ENCODE assay signal across 24 mouse cellular contexts in genomic region chr15:88989236-88989635, GRCm38 (mm10). TPM values are rescaled to one million over a fixed set of nuclear protein-coding genes. Genes with fewer than 3 reads are reported as not detected.
DNase-seq lines count a peak whose midpoint lies in the region; ATAC-seq and TF ChIP-seq lines count a peak whose summit lies in the region.
"Had no signal": no experiment of that assay in that cellular context is flagged by ENCODE, and none has a peak within 500 bp of the region (broad histone marks: within the 10 kb centered on the region; RNA-seq: fewer than 3 reads in every experiment).

No protein-coding gene starts in this region.

- H3K27ac ChIP-seq in kidney, embryonic 15.5 days: no peak overlapping the region
- no peak overlapping the region for H3K27ac ChIP-seq in midbrain, postnatal 0 days (ENCODE audit: low read depth, low read length)
- H3K27ac ChIP-seq: embryonic facial prominence, embryonic 13.5 days; kidney, postnatal 0 days; liver, embryonic 15.5 days; neural tube, embryonic 12.5 days had no signal

- no peaks in the 10 kb centered on the region for H3K27me3 ChIP-seq in kidney, embryonic 15.5 days
- H3K27me3 ChIP-seq in midbrain, postnatal 0 days (ENCODE audit: insufficient read depth, low read length): no peaks in the 10 kb centered on the region
- H3K27me3 ChIP-seq: embryonic facial prominence, embryonic 13.5 days; liver, embryonic 15.5 days; neural tube, embryonic 12.5 days had no signal

- no peaks in the 10 kb centered on the region for H3K36me3 ChIP-seq in kidney, embryonic 15.5 days
- H3K36me3 ChIP-seq in midbrain, postnatal 0 days (ENCODE audit: insufficient read depth, low read length): no peaks in the 10 kb centered on the region
- H3K36me3 ChIP-seq: embryonic facial prominence, embryonic 13.5 days; liver, embryonic 15.5 days; neural tube, embryonic 12.5 days had no signal

- peak; percentile 3 for DNase-seq in kidney, adult 9 months
- peak; percentile 13 for DNase-seq in urinary bladder, postnatal 25 days (ENCODE audit: low spot score)
- no peak for DNase-seq in urinary bladder, adult 2 months (ENCODE audit: low spot score)
- peak; percentile 33 for DNase-seq in lung, postnatal 10 days
- DNase-seq in midbrain, postnatal 0 days (ENCODE audit: low spot score): no peak
- DNase-seq: adrenal gland, adult 8-10 months; cerebellum, adult 18-20 months; gastrocnemius, postnatal 14 days; right cerebral cortex, postnatal 14 days had no signal

- H3K9ac ChIP-seq in kidney, embryonic 15.5 days: no peak overlapping the region
- H3K9ac ChIP-seq in midbrain, postnatal 0 days (replicated peaks; ENCODE audit: low read length, poor library complexity, severe bottlenecking): no peak overlapping the region
- H3K9ac ChIP-seq: embryonic facial prominence, embryonic 13.5 days; liver, embryonic 15.5 days; neural tube, embryonic 12.5 days had no signal

- no peaks in the 10 kb centered on the region for H3K9me3 ChIP-seq in kidney, embryonic 15.5 days (replicated peaks)
- no peaks in the 10 kb centered on the region for H3K9me3 ChIP-seq in midbrain, postnatal 0 days (ENCODE audit: low read length)
- H3K9me3 ChIP-seq: embryonic facial prominence, embryonic 13.5 days; liver, embryonic 15.5 days; neural tube, embryonic 12.5 days had no signal

- ATAC-seq in kidney, embryonic 15.5 days (replicated peaks; ENCODE audit: low FRiP score): no peak
- ATAC-seq in midbrain, postnatal 0 days (ENCODE audit: low FRiP score): no peak
- no peak for ATAC-seq in megakaryocyte progenitor cell, adult 5-6 weeks (replicated peaks; ENCODE audit: poor library complexity)

- no peak overlapping the region for H3K4me3 ChIP-seq in kidney, embryonic 15.5 days (replicated peaks)
- no peak overlapping the region for H3K4me3 ChIP-seq in midbrain, postnatal 0 days (ENCODE audit: low read depth, low read length)
- H3K4me3 ChIP-seq: embryonic facial prominence, embryonic 13.5 days; liver, embryonic 15.5 days; neural tube, embryonic 12.5 days had no signal

- H3K4me2 ChIP-seq in kidney, embryonic 15.5 days: no peak overlapping the region
- H3K4me2 ChIP-seq in midbrain, postnatal 0 days (ENCODE audit: low read depth, low read length, poor library complexity, severe bottlenecking): no peak overlapping the region
- H3K4me2 ChIP-seq: embryonic facial prominence, embryonic 13.5 days; liver, embryonic 15.5 days; neural tube, embryonic 12.5 days had no signal

- no peak for TF ChIP-seq CTCF in midbrain, postnatal 0 days (IDR thresholded peaks at IDR 0.05)

- no peaks in the 10 kb centered on the region for H3K4me1 ChIP-seq in kidney, embryonic 15.5 days
- no peaks in the 10 kb centered on the region for H3K4me1 ChIP-seq in midbrain, postnatal 0 days (ENCODE audit: insufficient read depth, low read length)
- H3K4me1 ChIP-seq: embryonic facial prominence, embryonic 13.5 days; liver, embryonic 15.5 days; neural tube, embryonic 12.5 days had no signal

- 49% methylated on average over 2 of the region's 2 CpGs for WGBS in kidney, embryonic 15.5 days
- 74% methylated on average over 2 of the region's 2 CpGs for WGBS in midbrain, postnatal 0 days

RNA-seq across cellular contexts. Expression of gene Mov10l1, which starts 6.5 kb away (rescaled TPM):
- polyA plus RNA-seq in kidney, embryonic 15.5 days (2015; fragmentation: Nextera tagmentation; extraction: Ambion mirVana): 0.05 and 0.14 TPM in 2 replicates
- polyA plus RNA-seq in urinary bladder, adult 2 months (2012; rRNA removed): 0.03 TPM in 1 of 2 replicates, not detected in the other
- 0.22 TPM in 1 of 2 replicates, not detected in the other for total RNA-seq in midbrain, postnatal 0 days (2014; rRNA removed)
- polyA plus RNA-seq in midbrain, postnatal 0 days (2015; fragmentation: Nextera tagmentation; extraction: Ambion mirVana): not detected in 2 replicates
- not detected in 2 replicates for total RNA-seq in megakaryocyte progenitor cell, adult 5-6 weeks (2015)
- total RNA-seq in megakaryocyte progenitor cell, adult 5-6 weeks (2017): not detected in 2 replicates
- total RNA-seq: adrenal gland, adult 8-10 months; common myeloid progenitor, adult 5-6 weeks; gastrocnemius, postnatal 14 days; layer of hippocampus, postnatal 14 days; left cerebral cortex, postnatal 14 days; megakaryocyte, adult 5-6 weeks had no signal
- polyA plus RNA-seq: embryonic facial prominence, embryonic 13.5 days; forebrain, embryonic 11.5 days; hindbrain, embryonic 11.5 days; kidney, postnatal 0 days; liver, embryonic 15.5 days; neural tube, embryonic 12.5 days; stomach, embryonic 16.5 days had no signal

RNA-seq across cellular contexts. Expression of gene Mlc1, which starts 10.4 kb away (rescaled TPM):
- not detected in 2 replicates for polyA plus RNA-seq in kidney, embryonic 15.5 days (2015; fragmentation: Nextera tagmentation; extraction: Ambion mirVana)
- 0.01 TPM in 1 of 2 replicates, not detected in the other for polyA plus RNA-seq in urinary bladder, adult 2 months (2012; rRNA removed)
- total RNA-seq in midbrain, postnatal 0 days (2014; rRNA removed): 46.6 and 60.0 TPM in 2 replicates
- polyA plus RNA-seq in midbrain, postnatal 0 days (2015; fragmentation: Nextera tagmentation; extraction: Ambion mirVana): 46.7 and 46.8 TPM in 2 replicates
- total RNA-seq in megakaryocyte progenitor cell, adult 5-6 weeks (2015): not detected in 2 replicates
- total RNA-seq in megakaryocyte progenitor cell, adult 5-6 weeks (2017): not detected in 2 replicates
- total RNA-seq: common myeloid progenitor, adult 5-6 weeks; heart, adult 8-10 months; megakaryocyte, adult 5-6 weeks had no signal
- polyA plus RNA-seq: liver, embryonic 15.5 days; stomach, embryonic 16.5 days had no signal

RNA-seq across cellular contexts. Expression of gene Ttll8, which starts 35.0 kb away (rescaled TPM):
- not detected in 2 replicates for polyA plus RNA-seq in kidney, embryonic 15.5 days (2015; fragmentation: Nextera tagmentation; extraction: Ambion mirVana)
- not detected in 2 replicates for polyA plus RNA-seq in urinary bladder, adult 2 months (2012; rRNA removed)
- total RNA-seq in midbrain, postnatal 0 days (2014; rRNA removed): 3.3 TPM in 1 of 2 replicates, not detected in the other
- polyA plus RNA-seq in midbrain, postnatal 0 days (2015; fragmentation: Nextera tagmentation; extraction: Ambion mirVana): 0.26 and 0.35 TPM in 2 replicates
- total RNA-seq in megakaryocyte progenitor cell, adult 5-6 weeks (2015): not detected in 2 replicates
- not detected in 2 replicates for total RNA-seq in megakaryocyte progenitor cell, adult 5-6 weeks (2017)
- total RNA-seq: adrenal gland, adult 8-10 months; common myeloid progenitor, adult 5-6 weeks; gastrocnemius, postnatal 14 days; heart, adult 8-10 months; megakaryocyte, adult 5-6 weeks had no signal
- polyA plus RNA-seq: embryonic facial prominence, embryonic 13.5 days; heart, embryonic 16.5 days; hindbrain, embryonic 11.5 days; kidney, postnatal 0 days; liver, embryonic 15.5 days; neural tube, embryonic 12.5 days; stomach, embryonic 16.5 days had no signal

Comparison
In these comparisons a context has a peak if more than half of its experiments do, and no peak if none do; other contexts are left out.
1. DNase-seq: peak in kidney, adult 9 months (single experiment), urinary bladder, postnatal 25 days (single experiment) and lung, postnatal 10 days (single experiment); none in urinary bladder, adult 2 months (single experiment) and midbrain, postnatal 0 days (single experiment).
2. RNA of gene Mlc1, which starts 10.4 kb away (polyA plus RNA-seq): 46.7 to 46.8 TPM in midbrain, postnatal 0 days; 0.01 TPM in urinary bladder, adult 2 months and not detected in kidney, embryonic 15.5 days; every median in the first group is over 10 times any median in the second.